Mouse (Mus musculus) liver, embryonic 12.5 days (tissue): ENCODE data around the gene Rnf113a1. TPM values are rescaled to one million over a fixed set of nuclear protein-coding genes. Genes with fewer than 3 reads are reported as not detected.
"Not testable (repeated sequence)": the region's sequence is repeated elsewhere in the genome, so short reads cannot be mapped to it uniquely, and the experiment has no call there.

Source experiments
- ATAC-seq: fragments of 200-750 bp; cut with Nextera tagmentation; 2 replicates; pipeline ENCODE4 v1.8.0; 2017; ENCODE audit warnings: moderate number of reproducible peaks, mild to moderate bottlenecking, moderate library complexity
- H3K27ac ChIP-seq: fragments of 300-500 bp; sonication (generic); 2 replicates; pipeline ENCODE4 v1.5.1; 2016; ENCODE audit warnings: mild to moderate bottlenecking
- H3K27me3 ChIP-seq: fragments of 300-500 bp; sonication (generic); replicated peaks from 2 replicates; pipeline ENCODE4 v1.6.1; 2016; ENCODE audit warnings: mild to moderate bottlenecking, moderate library complexity
- H3K36me3 ChIP-seq: fragments of 300-500 bp; sonication (generic); 2 replicates; pipeline ENCODE4 v1.6.1; 2016; ENCODE audit warnings: mild to moderate bottlenecking, moderate library complexity
- H3K4me1 ChIP-seq: fragments of 300-500 bp; sonication (generic); 2 replicates; pipeline ENCODE4 v1.6.1; 2016
- H3K4me2 ChIP-seq: fragments of 300-500 bp; sonication (generic); 2 replicates; pipeline ENCODE4 v1.6.1; 2016; ENCODE audit warnings: mild to moderate bottlenecking, moderate library complexity
- H3K4me3 ChIP-seq: fragments of 300-500 bp; sonication (generic); 2 replicates; pipeline ENCODE4 v1.5.1; 2016; ENCODE audit warnings: mild to moderate bottlenecking, moderate library complexity
- H3K9ac ChIP-seq: fragments of 300-500 bp; sonication (generic); 2 replicates; pipeline ENCODE4 v1.6.1; 2016; ENCODE audit warnings: mild to moderate bottlenecking, moderate library complexity
- H3K9me3 ChIP-seq: fragments of 300-500 bp; sonication (generic); replicated peaks from 2 replicates; pipeline ENCODE4 v1.6.1; 2016; ENCODE audit warnings: mild to moderate bottlenecking, moderate library complexity
- WGBS: fragments of 180-500 bp; shearing (Covaris S2); methylation state at CpG from one replicate; pipeline ENCODE4 v1.1.7; 2016; ENCODE audit not compliant: insufficient replicate concordance; 5-methylcytosine and 5-hydroxymethylcytosine counted together
- polyA plus RNA-seq: library from polyadenylated mRNA; unstranded; fragments of >200 nt; fragmentation: Nextera tagmentation; extraction: Ambion mirVana; gene quantifications from 2 replicates; pipeline ENCODE4 v1.2.1, GENCODE M21; 2016

The Rnf113a1 gene
- polyA plus RNA-seq, 1 experiment from 2014 or later, result 4.4 TPM

DNA sequence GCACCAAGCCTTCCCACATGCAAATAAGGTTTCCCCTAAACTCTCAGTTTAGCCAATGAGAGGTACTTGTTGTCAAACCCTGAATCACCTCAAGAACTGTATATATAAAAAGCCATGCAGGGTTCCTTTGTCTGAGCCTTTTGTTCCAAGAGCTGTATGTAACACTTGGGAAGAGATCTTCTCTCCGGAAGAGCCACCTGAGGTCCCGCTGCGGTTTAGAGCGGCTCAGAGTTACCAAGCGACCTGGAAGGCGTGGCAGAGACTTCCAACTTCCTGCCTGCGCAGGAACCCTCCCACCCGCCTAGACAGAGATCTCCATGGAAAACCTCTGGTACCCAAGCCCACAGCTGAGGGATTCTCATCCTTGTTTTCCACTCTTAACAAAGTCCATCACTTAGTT, 7.6 kb downstream of the Rnf113a1 start:
- Histone ChIP-seq H3K9me3 (no peaks in the 10 kb centered on the region), H3K27me3 (no peaks in the 10 kb centered on the region), H3K4me3 (no peak overlapping the region), H3K27ac (no peak overlapping the region), H3K4me2 (no peak overlapping the region), H3K9ac (no peak overlapping the region), H3K4me1 (no peaks in the 10 kb centered on the region), H3K36me3 (no peaks in the 10 kb centered on the region)
- 29% methylated on average over 8 of the region's 8 CpGs for WGBS
- ATAC-seq, result no peak

DNA sequence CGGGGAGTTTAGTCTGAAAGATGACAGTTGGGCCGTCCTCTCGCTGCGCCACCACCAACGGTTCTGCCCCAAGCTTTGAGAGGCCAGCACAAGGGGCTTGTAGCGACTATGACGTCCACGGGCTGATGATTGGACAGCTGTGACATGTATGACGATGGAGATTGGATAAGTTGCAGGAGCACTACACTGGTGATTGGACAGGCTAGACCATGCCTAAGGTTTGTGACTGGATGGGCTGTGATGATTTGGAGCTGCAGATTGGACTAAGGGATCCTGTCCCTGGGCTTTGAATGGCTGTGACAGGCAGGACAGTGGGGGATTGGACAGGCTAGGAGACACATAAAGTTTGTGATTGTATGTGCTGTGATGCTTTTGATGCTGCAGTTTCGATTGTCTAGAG, 19.9 kb downstream of the Rnf113a1 start, which contains the start of gene Gm9:
Gene Gm9 (minus strand): TSS at position 101 of the 400 bp plus-strand sequence.
- no peaks in the 10 kb centered on the region for H3K4me1 ChIP-seq
- H3K27ac ChIP-seq, result no peak within 1 kb of the TSS
- no peak within 1 kb of the TSS for H3K4me3 ChIP-seq
- 66% methylated on average over 10 of the region's 10 CpGs for WGBS
- H3K36me3 ChIP-seq, result no peaks in the 10 kb centered on the region
- ATAC-seq, result no peak
- no peak within 1 kb of the TSS for H3K9ac ChIP-seq
- no peak within 1 kb of the TSS for H3K4me2 ChIP-seq
- H3K9me3 ChIP-seq, result no peaks in the 10 kb centered on the region
- no peaks in the 10 kb centered on the region for H3K27me3 ChIP-seq

DNA sequence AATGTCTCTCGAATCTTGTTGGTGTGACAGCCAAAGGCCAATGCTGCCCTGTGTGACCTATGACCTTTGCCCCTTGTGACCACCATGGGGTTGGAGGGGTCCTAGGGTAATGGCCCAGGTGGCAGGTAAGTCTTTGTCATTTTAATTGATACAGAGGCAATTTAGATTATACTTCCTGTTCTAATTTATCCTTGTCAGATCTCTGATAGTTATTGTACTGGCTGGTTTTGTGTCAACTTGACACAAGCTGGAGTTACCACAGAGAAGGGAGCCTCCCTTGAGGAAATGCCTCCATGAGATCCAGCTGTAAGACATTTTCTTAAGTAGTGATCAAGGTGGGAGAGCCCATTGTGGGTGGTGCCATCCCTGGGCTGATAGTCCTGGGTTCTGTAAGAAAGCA, 31.1 kb downstream of the Rnf113a1 start, which contains the start of gene Rhox1:
Gene Rhox1 (minus strand): TSS at position 101 of the 400 bp plus-strand sequence.
- H3K27me3 ChIP-seq, ATAC-seq: not testable (repeated sequence)
- 52% methylated on average over 1 of the region's 1 CpGs for WGBS

More for the DNA sequence above, 31.1 kb downstream of the Rnf113a1 start, which contains the start of gene Rhox1:
- H3K9me3 ChIP-seq, H3K4me2 ChIP-seq, H3K36me3 ChIP-seq, H3K9ac ChIP-seq, H3K4me1 ChIP-seq, H3K27ac ChIP-seq, H3K4me3 ChIP-seq: not testable (repeated sequence)

Other genes starting within 250 kb of the Rnf113a1 start
- 6.1 and 6.2 TPM in 2 replicates for gene Sept6, start 199.5 kb upstream of the Rnf113a1 start, polyA plus RNA-seq
- 0.11 and 0.25 TPM in 2 replicates for gene Sowahd, start 142.4 kb upstream of the Rnf113a1 start, polyA plus RNA-seq
- 526 and 538 TPM in 2 replicates for gene Rpl39, start 105.8 kb upstream of the Rnf113a1 start, polyA plus RNA-seq
- gene Upf3b, start 80.9 kb upstream of the Rnf113a1 start, polyA plus RNA-seq, result 14.2 and 15.6 TPM in 2 replicates
- gene Nkap, start 64.5 kb upstream of the Rnf113a1 start, polyA plus RNA-seq, result 10.6 and 11.5 TPM in 2 replicates
- 0.11 TPM in 1 of 2 replicates, not detected in the other for gene Akap14, start 22.4 kb upstream of the Rnf113a1 start, polyA plus RNA-seq
- gene Ndufa1, start 82 bp upstream of the Rnf113a1 start, polyA plus RNA-seq, result 235 and 236 TPM in 2 replicates
- not detected in 2 replicates for gene Gm9, start 19.8 kb downstream of the Rnf113a1 start, polyA plus RNA-seq
- not detected in 2 replicates for gene Rhox1, start 31.0 kb downstream of the Rnf113a1 start, polyA plus RNA-seq
- gene Rhox2a, start 53.7 kb downstream of the Rnf113a1 start, polyA plus RNA-seq, result not detected in 2 replicates
- not detected in 2 replicates for gene Rhox3a, start 58.7 kb downstream of the Rnf113a1 start, polyA plus RNA-seq
- gene Rhox4a, start 74.1 kb downstream of the Rnf113a1 start, polyA plus RNA-seq, result not detected in 2 replicates
- gene Rhox3a2, start 188.8 kb downstream of the Rnf113a1 start, polyA plus RNA-seq, result not detected in 2 replicates
- not detected in 2 replicates for gene Rhox4a2, start 199.6 kb downstream of the Rnf113a1 start, polyA plus RNA-seq
- gene Rhox2b, start 220.8 kb downstream of the Rnf113a1 start, polyA plus RNA-seq, result not detected in 2 replicates
- gene Rhox4b, start 241.2 kb downstream of the Rnf113a1 start, polyA plus RNA-seq, result not detected in 2 replicates